Mouse (Mus musculus): ENCODE data around the gene Eif3c. TPM values are rescaled to one million over a fixed set of nuclear protein-coding genes. Genes with fewer than 3 reads are reported as not detected.
A peak's percentile ranks its signal among the peaks of the same experiment; 100 is the strongest.

Eif3c gene
- total RNA-seq, 2 experiments from 2014 or later: 182 to 184 TPM

DNA sequence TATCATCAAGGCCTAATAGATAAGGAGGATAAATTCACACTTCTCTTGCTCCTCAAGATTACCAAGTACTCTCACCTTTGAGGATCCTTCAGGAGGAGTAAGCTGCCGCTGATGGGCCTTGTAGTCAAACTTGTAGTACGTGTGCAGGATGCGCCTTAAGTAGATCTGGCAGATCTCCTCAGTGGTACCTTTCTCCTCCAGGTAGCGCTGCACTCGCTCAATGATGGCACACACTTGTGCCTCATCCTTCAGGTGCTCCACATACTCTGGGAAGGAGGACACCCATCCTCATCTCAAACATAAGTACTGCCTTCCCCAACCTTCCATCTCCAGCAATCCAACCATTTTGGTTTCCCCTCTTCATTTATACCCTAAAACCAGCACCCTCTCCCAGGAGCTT is 9.6 kb downstream of the Eif3c start:
- DNase-seq (ENCODE audit: low spot score in 2 of 2): no peak

DNA sequence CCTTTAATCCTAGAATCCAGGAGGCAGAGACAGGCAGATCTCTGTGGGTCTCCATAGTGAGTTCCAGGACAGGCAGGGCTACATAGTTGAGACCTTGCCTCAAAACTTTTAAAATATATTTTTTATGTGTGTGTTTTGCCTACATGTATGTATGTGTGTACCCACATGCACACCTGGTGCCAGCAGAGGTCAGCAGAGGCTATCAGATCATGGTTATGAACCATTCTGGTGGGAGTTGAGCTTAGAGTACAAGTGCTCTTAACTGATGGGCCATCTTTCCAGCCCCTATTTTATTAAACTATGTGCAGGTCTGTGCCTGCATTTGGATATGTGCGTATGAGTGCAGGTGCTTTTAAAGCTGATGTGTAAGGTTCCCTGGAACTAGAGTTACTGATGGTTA is 11.4 kb downstream of the Eif3c start:
- DNase-seq (ENCODE audit: low spot score in 2 of 2): no peak

DNA sequence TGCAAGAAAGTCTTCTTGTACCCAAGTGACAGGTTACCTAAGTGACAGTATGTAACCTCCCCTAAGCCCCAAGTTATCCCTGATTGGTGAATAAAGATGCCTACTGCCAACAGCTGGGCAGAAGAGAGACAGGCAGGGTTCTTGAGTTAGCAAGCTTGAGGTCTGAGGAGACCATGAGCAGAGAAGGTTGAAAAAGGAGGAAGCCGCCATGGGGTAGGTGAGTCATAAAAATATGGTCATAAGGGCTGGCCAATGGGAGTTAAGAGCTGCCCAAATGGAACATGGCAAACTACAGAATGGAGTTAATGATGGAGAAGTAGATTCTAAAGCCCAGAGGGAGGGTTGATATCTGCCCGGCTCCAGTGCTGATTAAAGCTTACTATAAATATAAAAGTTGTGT is 20.6 kb downstream of the Eif3c start:
- DNase-seq (ENCODE audit: low spot score in 2 of 2): no peak

DNA sequence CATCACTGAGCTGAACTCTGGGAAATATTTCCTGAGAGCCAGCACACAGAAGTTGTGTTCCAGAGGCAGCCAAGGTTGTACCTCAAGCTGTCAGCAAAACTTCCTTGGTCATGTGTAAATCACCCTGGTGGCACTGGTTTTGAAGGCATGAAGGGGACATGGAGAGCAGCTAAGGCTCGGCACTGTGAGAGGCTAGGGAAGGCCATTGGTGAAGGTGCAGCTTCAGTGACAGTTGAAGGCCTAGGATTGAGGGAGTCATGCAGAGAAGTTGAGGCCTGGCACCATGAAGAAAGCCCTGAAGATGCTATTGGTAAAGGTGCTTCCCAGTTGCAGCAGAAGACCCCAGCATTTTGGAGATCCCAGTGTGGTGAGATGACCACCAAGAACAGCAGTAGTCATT is 24.6 kb downstream of the Eif3c start:
- DNase-seq (ENCODE audit: low spot score in 2 of 2): no peak

DNA sequence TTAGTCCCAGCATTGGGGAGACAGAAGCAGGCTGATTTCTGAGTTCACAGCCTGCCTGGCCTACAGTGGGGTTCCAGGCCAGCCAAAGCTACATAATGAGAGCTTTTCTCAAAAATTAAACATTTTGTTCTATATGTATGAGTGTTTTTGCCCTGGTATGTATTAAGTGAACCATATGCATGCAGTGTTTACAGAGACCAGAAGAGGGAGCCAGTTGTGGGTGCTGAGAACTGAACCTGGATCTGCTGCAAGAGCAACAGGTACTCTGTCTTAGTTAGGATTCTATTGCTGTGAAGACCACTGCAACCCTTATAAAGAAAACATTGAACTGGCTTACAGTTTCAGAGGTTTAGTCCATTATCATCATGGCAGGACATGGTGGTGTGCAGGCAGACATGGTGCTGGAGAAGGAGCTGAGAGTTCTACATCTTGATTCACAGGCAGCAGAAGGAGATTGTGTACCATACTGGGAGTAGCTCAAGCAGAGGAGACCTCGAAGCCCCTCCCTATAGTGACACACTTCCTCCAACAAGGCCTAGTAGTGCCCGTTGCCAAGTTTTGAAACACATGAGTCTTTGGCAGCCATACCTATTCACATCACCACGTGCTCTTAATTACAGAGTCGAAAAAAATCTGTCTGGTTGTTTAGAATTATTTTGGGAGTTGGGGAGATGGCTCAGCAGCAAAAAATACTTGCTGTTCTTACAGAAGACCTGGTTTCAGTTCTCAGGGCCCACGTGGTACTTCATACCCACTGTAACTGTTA is 28.2 kb downstream of the Eif3c start:
- no peak for DNase-seq (ENCODE audit: low spot score in 2 of 2)

DNA sequence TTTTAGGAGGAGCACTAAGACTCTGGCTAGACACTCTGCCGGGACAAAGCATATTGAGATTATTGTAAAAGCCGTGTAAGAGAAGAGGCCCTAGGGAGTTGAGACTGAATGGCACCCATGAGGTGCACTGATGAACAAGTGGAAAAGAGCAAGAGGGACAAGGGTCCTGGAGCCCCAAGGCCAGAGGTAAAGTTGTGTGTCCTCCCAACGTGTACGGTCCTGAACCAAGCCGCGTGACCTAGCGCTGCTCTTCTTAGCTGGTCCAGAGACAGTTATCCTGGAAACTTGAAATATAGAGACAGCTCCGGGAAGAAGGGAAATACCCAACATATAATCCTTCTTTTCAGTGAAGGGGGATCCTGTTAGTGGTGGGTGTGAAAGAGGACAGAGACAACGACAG is 29.7 kb downstream of the Eif3c start:
- no peak for DNase-seq (ENCODE audit: low spot score in 2 of 2)

DNA sequence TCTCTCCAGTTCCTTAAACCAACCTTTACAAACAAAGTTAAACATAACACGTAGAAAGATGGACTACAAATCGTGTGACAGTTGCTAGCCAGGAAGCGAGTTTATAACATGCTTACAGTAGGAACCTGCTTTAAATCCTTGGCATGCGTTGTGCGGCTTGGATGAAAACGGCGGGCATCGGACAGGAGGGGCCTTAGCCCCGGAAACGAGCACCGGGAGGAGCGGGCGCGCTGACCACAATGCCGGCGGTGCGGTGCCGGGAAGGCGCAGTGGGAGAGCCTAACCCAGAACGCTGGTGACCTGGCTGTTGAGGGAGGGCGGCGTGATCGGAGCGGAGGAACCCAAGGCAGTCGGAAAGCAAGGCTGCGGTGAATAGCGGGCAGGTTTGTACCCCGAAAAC is 30.4 kb downstream of the Eif3c start:
- no peak for DNase-seq (ENCODE audit: low spot score in 2 of 2)

DNA sequence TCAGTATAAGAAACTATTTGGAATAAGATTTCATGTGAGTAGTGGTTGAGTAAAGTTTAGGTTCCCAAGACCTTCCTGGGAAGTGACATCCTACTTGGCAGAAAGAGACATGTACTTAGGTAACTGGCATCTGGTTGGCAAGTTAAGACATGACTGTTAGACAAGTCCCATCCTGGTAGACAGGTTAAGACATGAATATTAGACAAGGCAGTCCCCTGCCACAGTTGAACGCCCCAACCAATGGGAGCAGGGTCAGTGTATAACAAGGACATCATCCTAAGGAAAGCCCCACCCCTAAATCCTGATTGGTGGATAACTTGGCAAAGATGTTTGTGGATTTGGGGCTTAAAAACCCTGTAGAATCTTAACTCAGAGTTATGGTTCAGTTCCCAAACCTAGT is 32.8 kb downstream of the Eif3c start:
- no peak for DNase-seq (ENCODE audit: low spot score in 2 of 2)

DNA sequence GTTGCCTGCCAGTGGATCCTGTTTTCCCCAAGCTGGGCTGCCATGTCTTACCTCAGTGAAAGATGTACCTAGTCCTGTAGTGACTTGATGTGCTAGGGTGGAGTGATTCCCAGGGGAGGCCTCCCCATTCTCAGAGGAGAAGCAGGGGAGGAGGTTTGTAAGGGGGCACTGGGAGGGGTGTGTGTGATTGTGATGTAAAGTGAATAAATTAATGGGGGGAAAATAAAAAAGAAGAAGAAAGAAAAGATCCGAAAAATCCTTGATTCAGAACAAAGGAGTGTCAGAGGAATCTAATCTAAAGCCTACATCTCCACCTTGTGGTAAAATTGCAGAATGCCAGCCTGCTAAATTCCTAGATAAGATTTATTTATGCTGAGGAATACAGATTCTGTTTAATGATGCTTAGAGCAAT is 38.0 kb downstream of the Eif3c start:
- no peak for DNase-seq (ENCODE audit: low spot score in 2 of 2)

DNA sequence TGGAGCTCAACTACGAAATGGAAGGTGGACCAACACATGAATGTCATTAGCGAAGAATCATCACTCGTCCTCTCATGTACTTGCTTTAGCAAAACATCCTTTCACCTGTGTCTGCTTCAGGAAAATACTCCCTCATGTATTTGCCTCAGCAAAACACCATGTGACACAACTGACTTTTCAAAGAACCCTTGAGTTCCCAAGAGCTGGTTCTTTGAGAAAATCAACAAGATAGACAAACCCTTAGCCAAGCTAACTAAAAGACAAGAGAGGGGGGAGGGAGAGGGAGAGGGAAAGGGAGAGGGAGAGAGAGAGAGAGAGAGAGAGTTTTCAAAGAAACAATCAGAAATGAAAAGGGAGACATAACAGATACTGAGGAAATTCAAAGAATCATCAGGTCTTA is 42.9 kb downstream of the Eif3c start:
- no peak for DNase-seq (ENCODE audit: low spot score in 2 of 2)

DNA sequence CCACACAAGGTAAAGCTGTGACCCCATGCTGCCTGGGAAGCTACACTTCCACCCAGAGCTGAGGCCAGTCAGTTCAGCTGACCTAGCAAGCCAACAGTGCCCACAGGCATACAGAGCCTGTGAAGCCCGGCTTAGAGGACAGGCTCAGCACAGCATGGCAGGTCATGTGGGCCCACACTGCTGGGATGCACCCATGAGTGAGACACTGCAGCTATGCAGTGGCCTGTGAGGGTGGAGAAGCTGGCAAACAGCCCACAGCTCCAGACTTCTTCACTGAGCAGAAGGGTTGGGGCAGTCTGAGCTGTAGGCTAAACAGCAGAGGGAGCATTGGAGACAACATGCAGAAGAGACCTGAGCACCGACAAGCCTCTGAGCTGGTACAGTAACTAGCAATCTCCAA is 46.7 kb downstream of the Eif3c start:
- no peak for DNase-seq (ENCODE audit: low spot score in 2 of 2)

DNA sequence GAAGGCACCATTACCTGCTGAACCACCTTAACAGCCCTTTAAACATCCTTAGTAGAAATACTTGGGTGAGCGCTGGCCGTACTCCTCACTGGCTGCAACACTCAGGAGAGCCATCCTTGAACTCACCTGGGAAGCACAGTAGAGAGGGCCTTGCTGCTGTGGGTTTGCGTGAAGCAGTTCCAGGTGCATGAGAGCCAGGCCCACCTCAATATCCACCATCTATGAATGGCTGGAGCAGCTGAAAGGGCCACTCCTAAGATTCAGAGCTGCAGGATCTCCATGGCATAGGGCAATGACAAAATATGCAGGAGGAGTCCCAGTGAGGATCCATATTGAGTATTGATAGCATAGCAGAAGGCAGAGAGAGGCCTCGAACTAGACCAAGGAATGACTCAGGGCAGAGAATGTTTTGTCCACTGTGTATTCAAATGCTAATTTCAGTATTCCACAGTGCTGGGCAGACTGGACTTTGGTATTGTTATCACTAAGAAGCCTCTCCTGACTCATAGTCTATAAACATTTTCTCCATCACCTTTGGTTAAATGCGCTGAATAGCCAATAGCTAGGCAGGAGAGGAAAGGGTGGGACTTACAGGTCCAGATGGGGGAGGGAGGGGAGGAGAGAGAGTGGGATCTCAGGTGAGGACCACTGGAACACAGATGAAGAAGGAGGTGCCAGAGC is 47.8 kb downstream of the Eif3c start:
- DNase-seq (ENCODE audit: low spot score in 2 of 2): no peak

DNA sequence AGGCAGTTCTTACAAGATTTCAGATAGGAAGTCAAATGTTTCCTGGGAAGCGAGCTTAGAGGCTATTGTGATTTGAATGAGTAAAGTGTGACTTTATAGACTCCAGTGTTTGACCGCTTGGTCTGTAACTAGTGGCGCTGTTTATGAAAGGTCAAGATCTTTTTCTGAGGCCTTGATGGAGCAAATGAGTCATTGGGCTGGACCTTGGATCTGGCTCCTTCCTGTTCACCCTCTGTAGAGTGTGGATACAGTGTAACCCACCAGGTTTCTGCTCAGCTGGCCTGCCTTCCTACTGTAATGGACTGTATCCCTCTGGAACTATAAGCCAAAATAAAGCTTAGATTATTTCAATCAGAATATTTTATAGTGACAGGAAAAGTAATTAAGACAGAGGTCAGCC is 54.9 kb downstream of the Eif3c start:
- no peak for DNase-seq (ENCODE audit: low spot score in 2 of 2)

DNA sequence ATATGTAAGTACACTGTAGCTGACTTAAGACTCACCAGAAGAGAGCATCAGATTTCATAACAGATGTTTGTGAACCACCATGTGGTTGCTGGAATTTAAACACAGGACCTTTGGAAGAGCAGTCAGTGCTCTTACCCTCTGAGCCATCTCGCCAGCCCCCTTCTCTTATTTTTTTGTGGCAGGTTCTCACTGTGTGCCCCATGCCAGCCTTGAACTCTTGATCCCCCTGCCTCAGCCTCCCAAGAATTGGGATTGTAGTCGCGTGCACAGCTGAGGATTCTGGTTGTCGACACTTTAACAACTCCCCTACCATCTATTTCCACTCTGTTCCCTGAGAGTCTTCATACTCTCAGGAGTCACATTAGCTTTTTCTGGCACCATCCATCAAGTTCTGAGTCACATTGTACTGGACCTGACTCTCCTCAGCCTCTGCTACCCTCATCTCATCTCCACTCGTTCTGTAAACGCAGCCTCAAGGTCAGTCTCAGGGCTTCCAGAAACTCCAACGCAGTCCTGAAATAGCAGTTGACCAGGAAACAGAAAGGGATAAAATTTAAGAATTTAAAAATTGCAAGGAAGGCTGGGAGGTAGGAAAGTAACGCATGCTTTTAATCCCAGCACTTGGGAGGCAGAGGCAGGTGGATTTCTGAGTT is 59.0 kb downstream of the Eif3c start:
- no peak for DNase-seq (ENCODE audit: low spot score in 2 of 2)

DNA sequence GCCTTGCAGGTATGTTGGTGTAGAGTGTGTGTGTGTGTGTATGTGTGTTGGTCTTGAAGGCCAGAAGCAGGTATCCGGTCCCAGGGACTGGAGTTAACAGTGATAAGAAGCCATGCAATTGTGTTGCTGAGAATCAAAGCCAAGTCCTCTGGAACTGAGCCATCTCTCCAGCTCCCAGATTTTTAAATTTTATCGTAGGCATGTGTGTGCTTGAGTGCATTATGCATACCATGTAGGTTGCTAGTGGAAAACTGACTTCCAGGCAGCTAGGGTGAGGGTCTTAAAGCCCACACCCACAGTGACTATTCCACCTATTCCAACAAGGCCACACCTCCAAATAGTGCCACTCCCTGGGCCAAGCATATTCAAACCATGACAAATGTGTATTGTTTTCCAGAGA is 61.3 kb downstream of the Eif3c start:
- DNase-seq (ENCODE audit: low spot score in 2 of 2): no peak

DNA sequence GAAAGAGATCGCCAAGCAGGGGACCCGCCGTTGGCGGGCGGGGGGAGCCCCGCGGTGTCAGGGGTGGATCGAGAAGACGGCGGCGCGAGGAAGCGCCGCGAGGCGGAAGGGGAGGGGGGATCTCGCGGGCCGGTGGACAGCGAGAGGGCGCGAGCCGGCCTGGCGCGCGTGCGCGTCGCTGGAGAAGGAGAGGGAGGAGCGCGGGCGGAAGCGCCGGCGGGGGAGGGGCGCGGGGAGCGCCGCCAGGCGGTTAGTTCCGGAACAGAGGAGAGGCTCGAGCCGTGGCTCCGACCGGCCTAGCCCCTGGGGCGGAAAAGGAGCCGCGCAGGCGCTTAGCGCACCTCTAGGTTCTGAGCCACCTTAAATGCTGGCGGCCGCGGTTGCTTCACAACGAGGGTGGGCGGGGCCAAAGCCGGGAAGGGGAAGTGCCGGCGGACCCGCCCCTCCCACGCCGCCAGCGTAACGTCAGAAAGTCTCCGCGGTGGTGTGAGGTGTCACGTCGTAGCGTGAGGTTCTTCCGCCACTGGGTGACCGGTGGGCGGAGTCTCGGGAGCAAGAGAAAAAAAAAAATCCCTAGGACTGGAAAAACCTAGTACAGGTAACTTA is 62.8 kb downstream of the Eif3c start, which contains the start of gene Atxn2l:
Gene Atxn2l, minus strand, starts transcription at position 165 of the 606 bp plus-strand sequence.
- peak; percentile 99 for DNase-seq (ENCODE audit: low spot score in 2 of 2)

DNA sequence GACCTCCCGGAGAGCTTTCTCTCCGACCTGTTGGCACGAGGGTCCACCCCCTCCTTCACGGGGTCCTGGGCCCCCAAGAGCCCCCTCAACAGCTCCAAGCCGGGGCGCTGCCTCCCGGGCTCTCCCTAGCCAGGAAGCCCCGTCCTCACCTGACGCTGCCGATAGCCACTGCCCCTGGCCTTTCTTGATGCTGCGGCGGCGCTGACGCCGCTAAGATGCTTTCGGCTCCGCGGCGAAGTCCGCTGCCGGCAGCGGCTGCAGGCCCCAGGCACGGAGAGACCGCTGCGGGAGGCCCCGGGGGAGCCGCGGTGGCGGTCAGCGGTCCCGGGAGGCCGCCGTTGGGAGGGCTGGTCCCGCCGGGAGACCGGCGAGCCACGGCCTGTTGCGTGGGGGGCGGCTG is 63.5 kb downstream of the Eif3c start:
- no peak for DNase-seq (ENCODE audit: low spot score in 2 of 2)

DNA sequence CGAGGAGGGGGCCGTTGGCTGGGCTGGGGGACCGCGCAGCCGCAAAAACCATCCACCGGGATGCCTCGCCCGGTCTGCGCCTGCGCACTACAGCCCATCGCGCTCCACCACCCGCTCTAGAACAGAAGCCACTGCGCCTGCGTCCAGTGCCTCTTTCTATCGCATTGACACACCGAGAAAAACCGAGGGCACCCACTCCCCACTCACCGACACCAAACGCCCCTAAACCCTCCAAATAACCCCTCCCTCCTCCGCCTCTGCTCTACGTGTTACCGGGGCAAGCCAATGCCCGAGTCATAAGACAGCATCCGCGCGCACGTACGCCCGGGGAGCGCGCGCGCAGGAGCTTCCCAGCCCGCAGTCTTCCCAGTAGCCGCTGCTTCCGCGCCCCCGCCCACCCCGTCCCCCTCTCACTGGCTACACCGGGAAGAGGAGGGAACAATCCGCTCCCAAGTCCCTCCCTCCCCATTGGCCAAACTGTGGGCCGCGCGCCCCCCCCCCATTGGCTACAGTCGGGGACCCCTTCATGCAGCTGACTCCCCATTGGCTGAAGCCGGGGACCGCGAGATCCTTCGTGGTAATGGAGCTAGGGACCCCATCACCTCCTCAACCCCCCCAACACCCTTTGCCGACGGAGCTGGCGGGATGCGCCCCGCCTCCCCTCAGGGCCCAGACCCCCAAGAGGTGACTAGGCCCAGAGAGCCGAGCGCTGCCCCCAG is 64.0 kb downstream of the Eif3c start:
- peak; percentile 91 to 93 for DNase-seq (ENCODE audit: low spot score in 2 of 2)

DNA sequence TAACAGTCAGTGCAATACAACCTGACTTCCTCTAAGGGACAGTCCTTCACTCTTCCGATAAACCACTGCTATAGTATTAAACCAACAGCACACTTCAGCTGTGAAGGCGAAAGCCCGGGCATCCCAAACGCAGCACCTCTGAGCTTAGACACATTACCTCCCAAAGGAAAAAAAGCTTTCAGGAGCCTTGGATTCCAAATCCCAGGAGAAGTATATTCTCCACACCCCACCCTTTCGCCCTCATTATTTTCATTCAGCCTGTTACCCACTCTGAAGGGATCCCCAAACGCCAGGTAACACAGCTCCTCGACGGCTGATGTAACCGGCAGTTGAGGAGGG is 64.6 kb downstream of the Eif3c start:
- no peak for DNase-seq (ENCODE audit: low spot score in 2 of 2)

DNA sequence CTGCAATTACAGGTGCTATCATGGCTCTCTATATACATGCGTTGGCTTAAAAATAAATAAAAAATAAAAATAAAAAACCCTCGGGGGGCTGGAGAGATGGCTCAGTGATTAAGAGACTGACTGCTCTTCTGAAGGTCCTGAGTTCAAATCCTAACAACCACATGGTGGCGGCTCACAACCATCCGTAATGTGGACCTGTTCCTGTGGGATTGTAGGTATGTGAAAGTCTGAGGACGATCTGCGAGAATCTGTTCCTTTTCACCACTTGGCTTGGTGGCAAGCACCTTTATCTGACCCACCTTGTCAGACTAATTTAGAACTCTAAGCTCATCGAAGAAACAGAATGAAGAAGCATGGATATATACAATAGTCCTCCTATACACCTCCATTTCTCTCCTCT is 66.8 kb downstream of the Eif3c start:
- no peak for DNase-seq (ENCODE audit: low spot score in 2 of 2)

DNA sequence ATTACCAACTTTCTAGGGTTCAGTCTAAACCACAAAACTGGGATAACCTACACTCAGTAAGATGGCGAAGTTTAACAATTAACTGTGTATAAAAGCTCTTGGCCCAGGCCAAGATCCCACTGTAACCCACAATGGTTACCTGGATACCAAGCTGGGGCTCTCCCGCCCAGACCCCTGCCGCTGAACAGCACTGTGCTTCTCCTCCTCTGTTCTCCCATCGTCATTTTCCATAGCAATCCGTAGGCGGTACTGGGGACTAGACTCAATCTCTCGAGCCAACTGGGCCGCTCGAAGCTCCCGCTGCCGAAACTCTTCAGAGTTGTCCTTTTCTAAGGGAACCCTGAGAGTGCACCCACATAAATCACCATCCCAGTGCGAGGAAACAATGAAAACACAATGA is 68.2 kb downstream of the Eif3c start:
- DNase-seq (ENCODE audit: low spot score in 2 of 2): no peak

Measured in left cerebral cortex, adult 18-20 months (tissue).